Mouse (Mus musculus) cerebellum, adult 18-20 months (tissue): ENCODE measurements around the gene Ccdc186.

ENCODE experiments used
- DNase-seq, 2 experiments: peaks; one replicate each; pipeline ENCODE4 v3.0.0; 2021

Ccdc186 gene

GRCm38 (mm10) chr19:56821798-56822447, at the start of gene Ccdc186:
Ccdc186 (minus strand) TSS chr19:56822190.
- DNase-seq: peak; percentile 96 to 98

- DNase-seq: no peak
These were observed 45.7 kb upstream of the Ccdc186 start for GRCm38 (mm10) chr19:56867701-56868100.

GRCm38 (mm10) chr19:56856455-56856854, 34.5 kb upstream of the Ccdc186 start:
- no peak for DNase-seq

GRCm38 (mm10) chr19:56852590-56852989, 30.6 kb upstream of the Ccdc186 start:
- no peak for DNase-seq

GRCm38 (mm10) chr19:56842974-56843373, 21.0 kb upstream of the Ccdc186 start:
- no peak for DNase-seq

- DNase-seq: no peak
These were observed 17.1 kb upstream of the Ccdc186 start for GRCm38 (mm10) chr19:56838942-56839706.

GRCm38 (mm10) chr19:56835340-56835739, 13.3 kb upstream of the Ccdc186 start:
- no peak for DNase-seq

GRCm38 (mm10) chr19:56830163-56830562, 8.2 kb upstream of the Ccdc186 start:
- DNase-seq: no peak

- no peak for DNase-seq
These were observed 7.3 kb upstream of the Ccdc186 start for GRCm38 (mm10) chr19:56829267-56829666.

- DNase-seq: no peak
These were observed 6.3 kb upstream of the Ccdc186 start for GRCm38 (mm10) chr19:56828305-56828704.

- DNase-seq: no peak
These were observed 4.1 kb upstream of the Ccdc186 start, which contains the start of gene Tdrd1 for GRCm38 (mm10) chr19:56826047-56826631. Tdrd1 (plus strand) TSS chr19:56826209.

- no peak for DNase-seq
These were observed 452 bp upstream of the Ccdc186 start for GRCm38 (mm10) chr19:56822448-56822836.

GRCm38 (mm10) chr19:56821040-56821797, 771 bp downstream of the Ccdc186 start:
- no peak for DNase-seq

- DNase-seq: peak; percentile 43 to 49
These were observed 4.0 kb downstream of the Ccdc186 start for GRCm38 (mm10) chr19:56817851-56818526.

GRCm38 (mm10) chr19:56813360-56813759, 8.6 kb downstream of the Ccdc186 start:
- DNase-seq: no peak

- peak; percentile 45 to 53 for DNase-seq
These were observed 10.4 kb downstream of the Ccdc186 start for GRCm38 (mm10) chr19:56811590-56811989.

GRCm38 (mm10) chr19:56810641-56811146, 11.3 kb downstream of the Ccdc186 start:
- DNase-seq: no peak

- DNase-seq: no peak
These were observed 13.2 kb downstream of the Ccdc186 start for GRCm38 (mm10) chr19:56808771-56809170.

- no peak for DNase-seq
These were observed 14.9 kb downstream of the Ccdc186 start for GRCm38 (mm10) chr19:56807122-56807521.

GRCm38 (mm10) chr19:56805366-56805765, 16.6 kb downstream of the Ccdc186 start:
- peak; percentile 66 to 82 for DNase-seq

- DNase-seq: no peak
These were observed 19.6 kb downstream of the Ccdc186 start for GRCm38 (mm10) chr19:56802352-56802746.

GRCm38 (mm10) chr19:56801656-56802351, 20.2 kb downstream of the Ccdc186 start:
- no peak for DNase-seq
